Mouse (Mus musculus) heart, embryonic 11.5 days (tissue): Measurements from ENCODE around the gene Fcrl6. TPM values are rescaled to one million over a fixed set of nuclear protein-coding genes. Genes with fewer than 3 reads are reported as not detected.

Experiments used
- ATAC-seq: fragments of 200-750 bp; cut with Nextera tagmentation; replicated peaks from 2 replicates; pipeline ENCODE4 v1.8.0; 2017; ENCODE audit warnings: moderate library complexity; ENCODE audit not compliant: insufficient number of reproducible peaks, low FRiP score, low TSS enrichment
- H3K27ac ChIP-seq: fragments of 300-500 bp; sonication (generic); 2 replicates; pipeline ENCODE4 v1.5.1; 2014; ENCODE audit warnings: mild to moderate bottlenecking, low read depth, low read length
- H3K27me3 ChIP-seq: fragments of 300-500 bp; sonication (generic); 2 replicates; pipeline ENCODE4 v1.6.1; 2014; ENCODE audit warnings: mild to moderate bottlenecking, low read length, mixed read lengths; ENCODE audit not compliant: control insufficient read depth, insufficient read depth
- H3K36me3 ChIP-seq: fragments of 300-500 bp; sonication (generic); 2 replicates; pipeline ENCODE4 v1.6.1; 2014; ENCODE audit warnings: mild to moderate bottlenecking, low read length, moderate library complexity, mixed read lengths; ENCODE audit not compliant: control insufficient read depth, insufficient read depth
- H3K4me1 ChIP-seq: fragments of 300-500 bp; sonication (generic); 2 replicates; pipeline ENCODE4 v1.6.1; 2014; ENCODE audit warnings: low read length; ENCODE audit not compliant: control insufficient read depth, insufficient read depth
- H3K4me2 ChIP-seq: fragments of 300-500 bp; sonication (generic); 2 replicates; pipeline ENCODE4 v1.6.1; 2014; ENCODE audit warnings: mild to moderate bottlenecking, moderate library complexity
- H3K4me3 ChIP-seq: fragments of 300-500 bp; sonication (generic); 2 replicates; pipeline ENCODE4 v1.5.1; 2014; ENCODE audit warnings: low read depth, low read length
- H3K9ac ChIP-seq: fragments of 300-500 bp; sonication (generic); 2 replicates; pipeline ENCODE4 v1.6.1; 2014; ENCODE audit warnings: mild to moderate bottlenecking, low read depth, low read length, moderate library complexity
- H3K9me3 ChIP-seq: fragments of 300-500 bp; sonication (generic); replicated peaks from 2 replicates; pipeline ENCODE4 v1.6.1; 2016; ENCODE audit warnings: low read length; ENCODE audit not compliant: control insufficient read depth
- WGBS: fragments of 180-500 bp; shearing (Covaris S2); extraction: QIAGEN DNeasy Blood & Tissue Kit; methylation state at CpG from one replicate; pipeline ENCODE4 v1.1.7; 2014; ENCODE audit not compliant: insufficient replicate concordance; 5-methylcytosine and 5-hydroxymethylcytosine counted together
- polyA plus RNA-seq: library from polyadenylated mRNA; unstranded; fragments of >200 nt; fragmentation: Nextera tagmentation; extraction: Ambion mirVana; gene quantifications from 2 replicates; pipeline ENCODE4 v1.2.1, GENCODE M21; 2014

Gene Fcrl6
- polyA plus RNA-seq, 1 experiment from 2014 or later = not detected

GRCm38 (mm10) chr1:172567758-172568157, 34.6 kb downstream of the Fcrl6 start:
- H3K9me3 ChIP-seq = no peaks in the 10 kb centered on the region
- H3K36me3 ChIP-seq = no peaks in the 10 kb centered on the region
- WGBS = 45% methylated on average over 4 of the region's 4 CpGs
- no peak overlapping the region for H3K4me2 ChIP-seq
- H3K4me3 ChIP-seq = no peak overlapping the region
- H3K4me1 ChIP-seq = no peaks in the 10 kb centered on the region
- H3K9ac ChIP-seq = no peak overlapping the region
- ATAC-seq = no peak
- H3K27me3 ChIP-seq = peaks cover 2% of the 10 kb centered on the region; the same call in 1 of the 2 replicates
- no peak overlapping the region for H3K27ac ChIP-seq

- no peak for ATAC-seq
- no peak overlapping the region for H3K9ac ChIP-seq
- H3K36me3 ChIP-seq = no peaks in the 10 kb centered on the region
- H3K27ac ChIP-seq = no peak overlapping the region
- no peak overlapping the region for H3K4me2 ChIP-seq
- H3K9me3 ChIP-seq = no peaks in the 10 kb centered on the region
- H3K27me3 ChIP-seq = peaks cover 17% of the 10 kb centered on the region
- H3K4me1 ChIP-seq = peaks cover 3% of the 10 kb centered on the region; the same call in 1 of the 2 replicates
- no peak overlapping the region for H3K4me3 ChIP-seq
- 55% methylated on average over 3 of the region's 3 CpGs for WGBS
Measured at GRCm38 (mm10) chr1:172566131-172566530, 36.2 kb downstream of the Fcrl6 start.

- no peak overlapping the region for H3K27ac ChIP-seq
- no peaks in the 10 kb centered on the region for H3K36me3 ChIP-seq
- no peaks in the 10 kb centered on the region for H3K9me3 ChIP-seq
- H3K4me3 ChIP-seq = peak overlapping the region; percentile 62
- H3K4me1 ChIP-seq = peaks cover 3% of the 10 kb centered on the region; the same call in 1 of the 2 replicates
- peak overlapping the region; percentile 95 for H3K4me2 ChIP-seq
- no peak for ATAC-seq
- peaks cover 33% of the 10 kb centered on the region for H3K27me3 ChIP-seq
- under 1% methylated on average over 9 of the region's 10 CpGs for WGBS
- H3K9ac ChIP-seq = peak overlapping the region; percentile 56; the same call in 1 of the 2 replicates
Measured at GRCm38 (mm10) chr1:172563465-172563828, 38.9 kb downstream of the Fcrl6 start.

- Histone ChIP-seq H3K27me3 (peaks cover 33% of the 10 kb centered on the region), H3K36me3 (no peaks in the 10 kb centered on the region), H3K4me1 (peaks cover 3% of the 10 kb centered on the region; the same call in 1 of the 2 replicates), H3K4me3 (peak overlapping the region; percentile 62), H3K9ac (peak overlapping the region; percentile 56), H3K4me2 (peak overlapping the region; percentile 95), H3K27ac (no peak overlapping the region), H3K9me3 (no peaks in the 10 kb centered on the region)
- WGBS = under 1% methylated on average over 51 of the region's 66 CpGs
- peak; percentile 74 for ATAC-seq
Measured at GRCm38 (mm10) chr1:172562641-172563464, 39.5 kb downstream of the Fcrl6 start.

GRCm38 (mm10) chr1:172555638-172556037, 46.7 kb downstream of the Fcrl6 start, which contains the start of gene Vsig8:
Gene Vsig8 (plus strand): TSS chr1:172555938.
- Histone ChIP-seq H3K4me1 (0 out of 2 replicates have a peak, but pooled peaks cover 3% of the 10 kb centered on the region), H3K4me2 (no peak within 1 kb of the TSS), H3K9ac (no peak within 1 kb of the TSS), H3K4me3 (no peak within 1 kb of the TSS), H3K9me3 (no peaks in the 10 kb centered on the region), H3K27me3 (peaks cover 31% of the 10 kb centered on the region), H3K27ac (no peak within 1 kb of the TSS), H3K36me3 (no peaks in the 10 kb centered on the region)
- no peak for ATAC-seq
- 74% methylated on average over 11 of the region's 11 CpGs for WGBS

- no peaks in the 10 kb centered on the region for H3K36me3 ChIP-seq
- no peak overlapping the region for H3K27ac ChIP-seq
- peaks cover 10% of the 10 kb centered on the region for H3K4me1 ChIP-seq
- peaks cover 19% of the 10 kb centered on the region for H3K27me3 ChIP-seq
- no peak overlapping the region for H3K4me3 ChIP-seq
- H3K4me2 ChIP-seq = no peak overlapping the region
- 55% methylated on average over 1 of the region's 1 CpGs for WGBS
- no peak overlapping the region for H3K9ac ChIP-seq
- ATAC-seq = no peak
- no peaks in the 10 kb centered on the region for H3K9me3 ChIP-seq
Measured at GRCm38 (mm10) chr1:172552623-172553022, 49.7 kb downstream of the Fcrl6 start.

GRCm38 (mm10) chr1:172551009-172551408, 51.3 kb downstream of the Fcrl6 start:
- Histone ChIP-seq H3K27me3 (peaks cover 7% of the 10 kb centered on the region), H3K9ac (no peak overlapping the region), H3K4me3 (peak overlapping the region; percentile 51; the same call in 1 of the 2 replicates), H3K4me2 (peak overlapping the region; percentile 85), H3K36me3 (no peaks in the 10 kb centered on the region), H3K27ac (no peak overlapping the region), H3K9me3 (no peaks in the 10 kb centered on the region), H3K4me1 (peaks cover 10% of the 10 kb centered on the region)
- ATAC-seq = no peak
- WGBS = 30% methylated on average over 7 of the region's 7 CpGs

- peaks cover 10% of the 10 kb centered on the region for H3K4me1 ChIP-seq
- peak overlapping the region; percentile 85 for H3K4me2 ChIP-seq
- peak overlapping the region; percentile 58 for H3K9ac ChIP-seq
- no peaks in the 10 kb centered on the region for H3K36me3 ChIP-seq
- peak overlapping the region; percentile 51 for H3K4me3 ChIP-seq
- peak; percentile 64; the same call in 1 of the 2 replicates for ATAC-seq
- no peak overlapping the region for H3K27ac ChIP-seq
- peaks cover 3% of the 10 kb centered on the region for H3K27me3 ChIP-seq
- WGBS = under 1% methylated on average over 8 of the region's 8 CpGs
- H3K9me3 ChIP-seq = no peaks in the 10 kb centered on the region
Measured at GRCm38 (mm10) chr1:172550551-172550951, 51.8 kb downstream of the Fcrl6 start.
